Mouse (Mus musculus) erythroblast, embryonic 14.5 days (primary cell): ENCODE measurements around the gene Coro2b.

ENCODE experiments used
- GATA1 ChIP-seq: IDR thresholded peaks from 2 replicates; pipeline ENCODE4 v1.6.1; 2012; ENCODE audit warnings: low read length, inconsistent platforms, mixed read lengths
- TAL1 ChIP-seq: IDR thresholded peaks from 3 replicates; pipeline ENCODE4 v1.6.1; 2012; ENCODE audit warnings: low read length, inconsistent platforms, mixed read lengths

DNA sequence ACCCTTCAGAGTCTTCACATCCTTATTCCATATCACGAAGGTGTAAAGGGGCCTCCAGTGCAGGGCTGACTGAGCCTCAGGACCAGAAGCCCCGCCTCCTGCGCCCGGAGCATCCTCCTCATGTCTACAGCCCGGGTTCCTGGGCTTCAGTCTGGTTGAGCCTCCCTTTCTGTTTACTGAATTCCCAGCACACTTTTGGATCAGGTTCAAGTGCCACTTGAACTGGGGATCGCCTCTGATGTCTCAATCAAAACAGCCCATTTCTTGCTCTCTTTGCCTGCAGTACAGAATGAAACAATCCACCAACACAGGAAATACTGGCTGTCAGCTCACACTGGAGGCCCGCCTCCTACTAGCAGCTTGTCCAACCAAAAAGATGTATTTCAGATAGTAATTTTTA, 32.7 kb downstream of the Coro2b start:
- TF ChIP-seq TAL1, result no peak
- no peak for TF ChIP-seq GATA1
